Comparison of ENCODE assay signal across 8 mouse cellular contexts in the genomic region with DNA sequence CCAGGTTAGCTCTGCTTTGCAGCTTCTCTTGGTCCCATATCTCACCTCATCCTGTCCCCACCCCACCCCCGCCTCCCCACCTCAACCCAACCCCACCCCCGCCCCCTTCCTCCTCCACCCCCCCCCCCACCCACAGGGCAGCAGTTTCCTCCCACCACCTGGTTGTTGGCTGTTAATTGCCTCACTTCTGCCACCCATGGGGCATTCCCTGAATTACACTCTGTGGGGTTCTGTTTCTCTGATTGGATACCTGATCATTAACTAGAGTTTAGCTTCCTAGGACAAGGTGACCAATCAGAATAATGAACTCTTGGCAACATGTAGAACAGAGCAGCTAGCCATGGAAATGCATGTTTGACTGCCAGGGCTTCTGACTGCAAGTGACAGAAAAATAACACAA. TPM values are rescaled to one million over a fixed set of nuclear protein-coding genes. Genes with fewer than 3 reads are reported as not detected.
DNase-seq lines count a peak whose midpoint lies in the region; ATAC-seq and TF ChIP-seq lines count a peak whose summit lies in the region.

No protein-coding gene starts in this region.

- POLR2A ChIA-PET in Patski (lab: Charles Lee) = no interaction called here

- no peak overlapping the region for H3K4me3 ChIP-seq in layer of hippocampus, adult 2 months

- TF ChIP-seq CTCF in layer of hippocampus, adult 2 months (conservative IDR thresholded peaks at IDR 0.05) = peak; percentile 54
- peak; percentile 30 for TF ChIP-seq CTCF in Patski (IDR thresholded peaks at IDR 0.05)

- DNase-seq in layer of hippocampus, adult 2 months (ENCODE audit: low spot score in 2 of 2) = no peak
- no peak for DNase-seq in layer of hippocampus, postnatal 14 days (ENCODE audit: low spot score in 2 of 2)
- no peak for DNase-seq in Patski (ENCODE audit: low read depth, low spot score)
- peak; percentile 74 for DNase-seq in kidney, postnatal 4 days
- peak; percentile 71 to 86 for DNase-seq in spleen, postnatal 4 days (ENCODE audit: low spot score in 2 of 2)
- DNase-seq in gastrocnemius, postnatal 14 days = no peak
- DNase-seq in heart, adult 11 months = no peak
- no peak for DNase-seq in urinary bladder, postnatal 14 days (ENCODE audit: low spot score)

- ATAC-seq in Patski = no peak

- CTCF ChIA-PET in Patski (lab: Charles Lee) = interaction anchor here (0.9 to 2.8 kb wide), 2 partner anchors 21 to 184 kb away, joined by 3 to 9 read pairs; no protein-coding TSS in a partner anchor

- in situ Hi-C loops in Patski (cut with MboI; ENCODE audit: low pct_unique_long_range_greater_than_20kb) = loop anchor here (5.0 kb wide), 2 partner anchors 184 to 689 kb away; no protein-coding TSS in a partner anchor

- H3K27me3 ChIP-seq in Patski = peaks cover 3% of the 10 kb centered on the region

- no peak overlapping the region for H3K27ac ChIP-seq in layer of hippocampus, adult 2 months

- intact Hi-C loops in gastrocnemius, postnatal 14 days (cut with DNase I; ENCODE audit: low total_unique reads) = loop anchor here (10.0 kb wide), 1 partner anchor 61 kb away; the partner anchor contains the start of gene Prex1

RNA-seq across cellular contexts. Expression of gene Trp53rkb, which starts 16.1 kb away (rescaled TPM):
- 1 to 10 TPM; 5.8 to 7.9 TPM for total RNA-seq in layer of hippocampus, adult 2 months (2021)
- 1 to 10 TPM; 5.2 to 6.7 TPM for total RNA-seq in layer of hippocampus, postnatal 14 days (2021)
- polyA plus RNA-seq in Patski (2021) = 5.2 TPM
- total RNA-seq in gastrocnemius, postnatal 14 days (2021) = 1 to 10 TPM; 3.1 to 4.3 TPM

RNA-seq across cellular contexts. Expression of gene Arfgef2, which starts 29.1 kb away (rescaled TPM):
- 10 to 100 TPM; 52.9 to 59.5 TPM for total RNA-seq in layer of hippocampus, adult 2 months (2021)
- 10 to 100 TPM; 44.5 to 46.0 TPM for total RNA-seq in layer of hippocampus, postnatal 14 days (2021)
- polyA plus RNA-seq in Patski (2021) = 34.1 TPM
- total RNA-seq in gastrocnemius, postnatal 14 days (2021) = 10 to 100 TPM; 18.5 to 20.7 TPM

Comparison
In these comparisons a context has a peak if more than half of its experiments do, and no peak if none do; other contexts are left out.
1. DNase-seq: peak in kidney, postnatal 4 days (2 of 2) and spleen, postnatal 4 days (2 of 2); none in layer of hippocampus, adult 2 months (0 of 2), layer of hippocampus, postnatal 14 days (0 of 2), Patski (single experiment), gastrocnemius, postnatal 14 days (single experiment), heart, adult 11 months (single experiment) and urinary bladder, postnatal 14 days (single experiment).